Mouse (Mus musculus) brown adipose tissue, adult 24 weeks (tissue): Measurements from ENCODE around the gene Cby1. TPM values are rescaled to one million over a fixed set of nuclear protein-coding genes. Genes with fewer than 3 reads are reported as not detected.

ENCODE experiments used
- H3K27ac ChIP-seq: fragments of 200-500 bp; replicated peaks from 2 replicates; pipeline ENCODE4 v1.5.1; 2012; ENCODE audit warnings: low read depth, mild to moderate bottlenecking, low read length
- H3K4me1 ChIP-seq: fragments of 200-500 bp; 2 replicates; pipeline ENCODE4 v1.6.1; 2012; ENCODE audit warnings: low read length, mixed read lengths; ENCODE audit not compliant: control insufficient read depth, insufficient read depth, insufficient read length
- H3K4me3 ChIP-seq: fragments of 200-500 bp; 2 replicates; pipeline ENCODE4 v1.5.1; 2012; ENCODE audit warnings: low read depth, mild to moderate bottlenecking, low read length, moderate library complexity; ENCODE audit not compliant: insufficient read depth
- polyA plus RNA-seq: library from polyadenylated mRNA; stranded (reverse); fragments of >200 nt; gene quantifications from 2 replicates; pipeline ENCODE4 v1.2.4, GENCODE M21; 2012; ENCODE audit not compliant: missing spikeins, insufficient read depth, insufficient read length

Gene Cby1
- polyA plus RNA-seq, 1 experiment = 16.3 TPM

- peaks cover 33% of the 10 kb centered on the region for H3K4me1 ChIP-seq
- peak within 1 kb of the TSS; percentile 91 for H3K4me3 ChIP-seq
- H3K27ac ChIP-seq = peak within 1 kb of the TSS; percentile 95
Measured at GRCm38 (mm10) chr15:79687646-79688267, 28.8 kb downstream of the Cby1 start, which contains the start of gene Josd1. Gene Josd1 (minus strand): TSS chr15:79687919.

- Histone ChIP-seq H3K4me3 (peak overlapping the region; percentile 91), H3K4me1 (peaks cover 29% of the 10 kb centered on the region), H3K27ac (peak overlapping the region; percentile 95)
Measured at GRCm38 (mm10) chr15:79688268-79688956, 29.4 kb downstream of the Cby1 start.

GRCm38 (mm10) chr15:79689662-79690425 is 30.8 kb downstream of the Cby1 start:
- Histone ChIP-seq H3K4me1 (peaks cover 22% of the 10 kb centered on the region), H3K27ac (no peak overlapping the region), H3K4me3 (peak overlapping the region; percentile 44)

- Histone ChIP-seq H3K4me1 (peaks cover 16% of the 10 kb centered on the region), H3K27ac (no peak within 1 kb of the TSS), H3K4me3 (peak within 1 kb of the TSS; percentile 73)
Measured at GRCm38 (mm10) chr15:79690426-79691022, 31.5 kb downstream of the Cby1 start, which contains the start of gene Gtpbp1. Gene Gtpbp1 (plus strand): TSS chr15:79690845.

- Histone ChIP-seq H3K27ac (no peak overlapping the region), H3K4me3 (peak overlapping the region; percentile 73), H3K4me1 (peaks cover 13% of the 10 kb centered on the region)
Measured at GRCm38 (mm10) chr15:79691023-79691508, 32.1 kb downstream of the Cby1 start.

- H3K4me3 ChIP-seq = no peak overlapping the region
- peaks cover 9% of the 10 kb centered on the region for H3K4me1 ChIP-seq
- H3K27ac ChIP-seq = no peak overlapping the region
Measured at GRCm38 (mm10) chr15:79692334-79692733, 33.3 kb downstream of the Cby1 start.

GRCm38 (mm10) chr15:79693740-79694139 is 34.7 kb downstream of the Cby1 start:
- Histone ChIP-seq H3K4me1 (peaks cover 7% of the 10 kb centered on the region), H3K4me3 (peak overlapping the region; percentile 9; the same call in 1 of the 2 replicates), H3K27ac (no peak overlapping the region)

GRCm38 (mm10) chr15:79694512-79694911 is 35.5 kb downstream of the Cby1 start:
- no peak overlapping the region for H3K27ac ChIP-seq
- H3K4me3 ChIP-seq = no peak overlapping the region
- H3K4me1 ChIP-seq = peaks cover 7% of the 10 kb centered on the region

GRCm38 (mm10) chr15:79695516-79695915 is 36.5 kb downstream of the Cby1 start:
- H3K4me3 ChIP-seq = no peak overlapping the region
- H3K4me1 ChIP-seq = peaks cover 7% of the 10 kb centered on the region
- no peak overlapping the region for H3K27ac ChIP-seq

- Histone ChIP-seq H3K4me3 (no peak overlapping the region), H3K27ac (no peak overlapping the region), H3K4me1 (peaks cover 6% of the 10 kb centered on the region)
Measured at GRCm38 (mm10) chr15:79696508-79696907, 37.5 kb downstream of the Cby1 start.

GRCm38 (mm10) chr15:79697011-79697410 is 38.0 kb downstream of the Cby1 start:
- Histone ChIP-seq H3K4me3 (no peak overlapping the region), H3K27ac (no peak overlapping the region), H3K4me1 (peaks cover 4% of the 10 kb centered on the region; the same call in 1 of the 2 replicates)

GRCm38 (mm10) chr15:79697558-79698187 is 38.7 kb downstream of the Cby1 start:
- Histone ChIP-seq H3K4me3 (no peak overlapping the region), H3K27ac (no peak overlapping the region), H3K4me1 (peaks cover 4% of the 10 kb centered on the region; the same call in 1 of the 2 replicates)

- H3K4me3 ChIP-seq = no peak overlapping the region
- H3K27ac ChIP-seq = no peak overlapping the region
- H3K4me1 ChIP-seq = no peaks in the 10 kb centered on the region
Measured at GRCm38 (mm10) chr15:79706603-79707214, 47.7 kb downstream of the Cby1 start.

GRCm38 (mm10) chr15:79708229-79708822 is 49.3 kb downstream of the Cby1 start:
- Histone ChIP-seq H3K4me3 (no peak overlapping the region), H3K4me1 (no peaks in the 10 kb centered on the region), H3K27ac (no peak overlapping the region)
